Mouse (Mus musculus) cerebellum, adult 2 months (tissue): ENCODE results near the gene Fam69a. TPM values are rescaled to one million over a fixed set of nuclear protein-coding genes. Genes with fewer than 3 reads are reported as not detected.

Source experiments
- DNase-seq, 2 experiments: peaks; one replicate each; pipeline ENCODE4 v3.0.0; 2021
- H3K27ac ChIP-seq: fragments of 200-500 bp; 2 replicates; pipeline ENCODE4 v1.5.1; 2012; ENCODE audit warnings: low read length, control low read depth, inconsistent platforms; ENCODE audit not compliant: insufficient read depth
- H3K27me3 ChIP-seq: fragments of 200-500 bp; 2 replicates; pipeline ENCODE4 v1.6.1; 2012; ENCODE audit warnings: inconsistent platforms, mild to moderate bottlenecking, low read length, moderate library complexity; ENCODE audit not compliant: control insufficient read depth, insufficient read depth
- H3K4me1 ChIP-seq: fragments of 200-500 bp; 2 replicates; pipeline ENCODE4 v1.6.1; 2011; ENCODE audit warnings: low read length; ENCODE audit not compliant: control insufficient read depth, insufficient read depth
- H3K4me3 ChIP-seq: fragments of 200-500 bp; replicated peaks from 2 replicates; pipeline ENCODE3; 2011; ENCODE audit warnings: mild to moderate bottlenecking, low read depth, low read length, control low read depth; ENCODE audit not compliant: insufficient read depth
- CTCF ChIP-seq: fragments of 200-500 bp; IDR thresholded peaks from 2 replicates; pipeline ENCODE4 v1.5.1; 2011; ENCODE audit warnings: low read depth, mild to moderate bottlenecking, control low read depth, low read length, moderate library complexity, borderline replicate concordance; ENCODE audit not compliant: insufficient read depth
- POLR2A ChIP-seq: fragments of 200-500 bp; IDR thresholded peaks from 2 replicates; pipeline ENCODE4 v1.6.1; 2011; ENCODE audit warnings: low read length, control low read depth, borderline replicate concordance; ENCODE audit not compliant: insufficient read depth
- WGBS: fragments of 180-500 bp; shearing (Covaris S2); methylation state at CpG from one replicate; pipeline ENCODE4 v1.1.7; 2018; 5-methylcytosine and 5-hydroxymethylcytosine counted together
- polyA plus RNA-seq: library from polyadenylated mRNA; depleted of rRNA; stranded (reverse); fragments of >200 nt; gene quantifications from 2 replicates; pipeline ENCODE4 v1.2.3, GENCODE M21; 2012

Gene Fam69a
- polyA plus RNA-seq, 1 experiment: 30.9 TPM

GRCm38 (mm10) chr5:107950643-107951042 lies 36.2 kb downstream of the Fam69a start:
- 85% methylated on average over 5 of the region's 5 CpGs for WGBS
- DNase-seq: no peak
- Histone ChIP-seq H3K27me3 (no peaks in the 10 kb centered on the region), H3K4me1 (peaks cover 6% of the 10 kb centered on the region; the same call in 1 of the 2 replicates), H3K4me3 (no peak overlapping the region), H3K27ac (no peak overlapping the region)
- TF ChIP-seq POLR2A (no peak), CTCF (no peak)

- TF ChIP-seq CTCF (no peak), POLR2A (no peak)
- Histone ChIP-seq H3K27ac (no peak overlapping the region), H3K4me1 (peaks cover 6% of the 10 kb centered on the region; the same call in 1 of the 2 replicates), H3K27me3 (no peaks in the 10 kb centered on the region), H3K4me3 (no peak overlapping the region)
- no peak for DNase-seq
- 92% methylated on average over 3 of the region's 3 CpGs for WGBS
Observed at GRCm38 (mm10) chr5:107949607-107950006, 37.3 kb downstream of the Fam69a start.

GRCm38 (mm10) chr5:107948899-107949298 lies 38.0 kb downstream of the Fam69a start:
- DNase-seq: no peak
- TF ChIP-seq POLR2A (no peak), CTCF (no peak)
- Histone ChIP-seq H3K27me3 (no peaks in the 10 kb centered on the region), H3K4me3 (no peak overlapping the region), H3K27ac (no peak overlapping the region), H3K4me1 (peaks cover 6% of the 10 kb centered on the region; the same call in 1 of the 2 replicates)
- WGBS: 70% methylated on average over 1 of the region's 1 CpGs

- peaks cover 6% of the 10 kb centered on the region; the same call in 1 of the 2 replicates for H3K4me1 ChIP-seq
- H3K27ac ChIP-seq: 0 out of 2 replicates have a peak overlapping the region, but pooled peaks have one; percentile 7
- 14% methylated on average over 2 of the region's 2 CpGs for WGBS
- TF ChIP-seq CTCF (no peak), POLR2A (no peak)
- no peaks in the 10 kb centered on the region for H3K27me3 ChIP-seq
- peak; percentile 48 to 81 for DNase-seq
- H3K4me3 ChIP-seq: no peak overlapping the region
Observed at GRCm38 (mm10) chr5:107947548-107947947, 39.3 kb downstream of the Fam69a start.

- Histone ChIP-seq H3K27me3 (no peaks in the 10 kb centered on the region), H3K4me3 (no peak overlapping the region), H3K4me1 (peaks cover 6% of the 10 kb centered on the region; the same call in 1 of the 2 replicates), H3K27ac (no peak overlapping the region)
- TF ChIP-seq CTCF (no peak), POLR2A (no peak)
- no peak for DNase-seq
- 78% methylated on average over 1 of the region's 1 CpGs for WGBS
Observed at GRCm38 (mm10) chr5:107946475-107946874, 40.4 kb downstream of the Fam69a start.

- WGBS: 90% methylated on average over 6 of the region's 6 CpGs
- no peak overlapping the region for H3K4me3 ChIP-seq
- TF ChIP-seq POLR2A (no peak), CTCF (no peak)
- peaks cover 6% of the 10 kb centered on the region; the same call in 1 of the 2 replicates for H3K4me1 ChIP-seq
- no peak for DNase-seq
- H3K27ac ChIP-seq: no peak overlapping the region
- H3K27me3 ChIP-seq: no peaks in the 10 kb centered on the region
Observed at GRCm38 (mm10) chr5:107943526-107943925, 43.4 kb downstream of the Fam69a start.

GRCm38 (mm10) chr5:107942941-107943340 lies 43.9 kb downstream of the Fam69a start:
- H3K27me3 ChIP-seq: no peaks in the 10 kb centered on the region
- H3K27ac ChIP-seq: no peak overlapping the region
- H3K4me1 ChIP-seq: peaks cover 6% of the 10 kb centered on the region; the same call in 1 of the 2 replicates
- DNase-seq: peak in 1 of 2 experiments; percentile 4
- H3K4me3 ChIP-seq: no peak overlapping the region
- WGBS: 85% methylated on average over 1 of the region's 1 CpGs
- TF ChIP-seq POLR2A: no peak
- TF ChIP-seq CTCF: no peak

- no peak for TF ChIP-seq POLR2A
- no peak for TF ChIP-seq CTCF
- WGBS: 54% methylated on average over 6 of the region's 6 CpGs
- Histone ChIP-seq H3K4me3 (no peak overlapping the region), H3K27ac (no peak overlapping the region), H3K27me3 (no peaks in the 10 kb centered on the region), H3K4me1 (peaks cover 2% of the 10 kb centered on the region; the same call in 1 of the 2 replicates)
- DNase-seq: peak in 1 of 2 experiments; percentile 9
Observed at GRCm38 (mm10) chr5:107941222-107941621, 45.7 kb downstream of the Fam69a start.

GRCm38 (mm10) chr5:107939701-107940100 lies 47.2 kb downstream of the Fam69a start:
- H3K27ac ChIP-seq: no peak overlapping the region
- 70% methylated on average over 3 of the region's 3 CpGs for WGBS
- TF ChIP-seq POLR2A (no peak), CTCF (no peak)
- peaks cover 2% of the 10 kb centered on the region; the same call in 1 of the 2 replicates for H3K4me1 ChIP-seq
- H3K27me3 ChIP-seq: no peaks in the 10 kb centered on the region
- DNase-seq: peak in 1 of 2 experiments; percentile 9
- H3K4me3 ChIP-seq: no peak overlapping the region
